Mouse (Mus musculus) hindbrain, embryonic 10.5 days (tissue): ENCODE measurements at regions not wholly inside any gene's neighbourhood (a gene's known extent, or its start where the extent isn't known, plus 50 kb on each side); places are given as distances from the start of the nearest gene placed in this dataset.
"Not testable (repeated sequence)": the region's sequence is repeated elsewhere in the genome, so short reads cannot be mapped to it uniquely, and the experiment has no call there.

ENCODE experiments used
- DNase-seq: peaks from one replicate; pipeline ENCODE4 v3.0.0-alpha.2; 2017; ENCODE audit warnings: low spot score
- H3K27ac ChIP-seq: fragments of 300-500 bp; sonication (generic); 2 replicates; pipeline ENCODE4 v1.5.1; 2016; ENCODE audit warnings: mild to moderate bottlenecking, moderate library complexity
- H3K27me3 ChIP-seq: fragments of 300-500 bp; sonication (generic); 2 replicates; pipeline ENCODE4 v1.6.1; 2016; ENCODE audit warnings: mild to moderate bottlenecking; ENCODE audit not compliant: poor library complexity, insufficient read depth, severe bottlenecking
- H3K36me3 ChIP-seq: fragments of 300-500 bp; sonication (generic); 2 replicates; pipeline ENCODE4 v1.6.1; 2016; ENCODE audit warnings: mild to moderate bottlenecking, moderate library complexity
- H3K4me1 ChIP-seq: fragments of 300-500 bp; sonication (generic); replicated peaks from 2 replicates; pipeline ENCODE4 v1.6.1; 2016; ENCODE audit warnings: mild to moderate bottlenecking
- H3K4me3 ChIP-seq: fragments of 300-500 bp; sonication (generic); 2 replicates; pipeline ENCODE4 v1.5.1; 2016; ENCODE audit warnings: mild to moderate bottlenecking, moderate library complexity
- H3K9me3 ChIP-seq: fragments of 300-500 bp; sonication (generic); 2 replicates; pipeline ENCODE4 v1.6.1; 2016; ENCODE audit warnings: mild to moderate bottlenecking, moderate library complexity
- WGBS: fragments of 180-500 bp; shearing (Covaris S2); methylation state at CpG from one replicate; pipeline ENCODE4 v1.1.7; 2016; 5-methylcytosine and 5-hydroxymethylcytosine counted together

- no peaks in the 10 kb centered on the region for H3K9me3 ChIP-seq
- 92% methylated on average over 8 of the region's 8 CpGs for WGBS
- DNase-seq: no peak
- H3K27me3 ChIP-seq: no peaks in the 10 kb centered on the region
- H3K36me3 ChIP-seq: no peaks in the 10 kb centered on the region
- no peaks in the 10 kb centered on the region for H3K4me1 ChIP-seq
- no peak overlapping the region for H3K4me3 ChIP-seq
- no peak overlapping the region for H3K27ac ChIP-seq
Measured at GRCm38 (mm10) chr17:91466822-91467221, 374.0 kb upstream of the Nrxn1 start.

GRCm38 (mm10) chr17:91451711-91452110 is 358.8 kb upstream of the Nrxn1 start:
- Histone ChIP-seq H3K4me1 (0 out of 2 replicates have a peak, but pooled peaks cover 4% of the 10 kb centered on the region), H3K9me3 (no peaks in the 10 kb centered on the region), H3K4me3 (no peak overlapping the region), H3K27me3 (no peaks in the 10 kb centered on the region), H3K27ac (no peak overlapping the region), H3K36me3 (no peaks in the 10 kb centered on the region)
- DNase-seq: no peak

- not testable (repeated sequence) for H3K4me3 ChIP-seq, H3K27ac ChIP-seq, DNase-seq, H3K9me3 ChIP-seq, H3K27me3 ChIP-seq, H3K36me3 ChIP-seq, H3K4me1 ChIP-seq
- WGBS: 89% methylated on average over 8 of the region's 8 CpGs
Measured at GRCm38 (mm10) chr17:91431780-91432720, 339.2 kb upstream of the Nrxn1 start.

GRCm38 (mm10) chr17:91430351-91430750 is 337.5 kb upstream of the Nrxn1 start:
- no peak overlapping the region for H3K4me3 ChIP-seq
- no peaks in the 10 kb centered on the region for H3K4me1 ChIP-seq
- WGBS: 86% methylated on average over 1 of the region's 1 CpGs
- H3K36me3 ChIP-seq: no peaks in the 10 kb centered on the region
- no peaks in the 10 kb centered on the region for H3K27me3 ChIP-seq
- no peak for DNase-seq
- no peak overlapping the region for H3K27ac ChIP-seq
- H3K9me3 ChIP-seq: no peaks in the 10 kb centered on the region

GRCm38 (mm10) chr17:91425120-91425519 is 332.2 kb upstream of the Nrxn1 start:
- 95% methylated on average over 1 of the region's 1 CpGs for WGBS
- H3K27ac ChIP-seq: no peak overlapping the region
- no peak overlapping the region for H3K4me3 ChIP-seq
- no peaks in the 10 kb centered on the region for H3K36me3 ChIP-seq
- H3K9me3 ChIP-seq: no peaks in the 10 kb centered on the region
- H3K27me3 ChIP-seq: no peaks in the 10 kb centered on the region
- no peak for DNase-seq
- H3K4me1 ChIP-seq: no peaks in the 10 kb centered on the region

GRCm38 (mm10) chr17:91418582-91418981 is 325.7 kb upstream of the Nrxn1 start:
- Histone ChIP-seq H3K9me3 (no peaks in the 10 kb centered on the region), H3K27ac (no peak overlapping the region), H3K4me3 (no peak overlapping the region), H3K4me1 (no peaks in the 10 kb centered on the region), H3K36me3 (no peaks in the 10 kb centered on the region), H3K27me3 (no peaks in the 10 kb centered on the region)
- WGBS: 78% methylated on average over 1 of the region's 1 CpGs
- DNase-seq: no peak

- DNase-seq: no peak
- H3K4me1 ChIP-seq: no peaks in the 10 kb centered on the region
- H3K27ac ChIP-seq: no peak overlapping the region
- no peaks in the 10 kb centered on the region for H3K36me3 ChIP-seq
- 96% methylated on average over 2 of the region's 2 CpGs for WGBS
- no peaks in the 10 kb centered on the region for H3K27me3 ChIP-seq
- no peak overlapping the region for H3K4me3 ChIP-seq
- no peaks in the 10 kb centered on the region for H3K9me3 ChIP-seq
Measured at GRCm38 (mm10) chr17:91390969-91391764, 298.3 kb upstream of the Nrxn1 start.

- H3K27ac ChIP-seq, H3K36me3 ChIP-seq: not testable (repeated sequence)
- WGBS: 76% methylated on average over 9 of the region's 9 CpGs
Measured at GRCm38 (mm10) chr17:91389937-91390623, 297.2 kb upstream of the Nrxn1 start.

GRCm38 (mm10) chr17:91388521-91388920 is 295.6 kb upstream of the Nrxn1 start:
- 87% methylated on average over 3 of the region's 3 CpGs for WGBS
- no peaks in the 10 kb centered on the region for H3K4me1 ChIP-seq
- H3K27me3 ChIP-seq: no peaks in the 10 kb centered on the region
- no peak overlapping the region for H3K27ac ChIP-seq
- no peaks in the 10 kb centered on the region for H3K36me3 ChIP-seq
- H3K4me3 ChIP-seq: no peak overlapping the region
- no peak for DNase-seq
- no peaks in the 10 kb centered on the region for H3K9me3 ChIP-seq

More at GRCm38 (mm10) chr17:91389937-91390623, 297.2 kb upstream of the Nrxn1 start:
- H3K4me1 ChIP-seq, H3K9me3 ChIP-seq, H3K4me3 ChIP-seq, H3K27me3 ChIP-seq, DNase-seq: not testable (repeated sequence)

GRCm38 (mm10) chr17:91388039-91388438 is 295.2 kb upstream of the Nrxn1 start:
- no peaks in the 10 kb centered on the region for H3K36me3 ChIP-seq
- H3K27ac ChIP-seq: no peak overlapping the region
- no peak for DNase-seq
- no peaks in the 10 kb centered on the region for H3K27me3 ChIP-seq
- no peaks in the 10 kb centered on the region for H3K9me3 ChIP-seq
- no peaks in the 10 kb centered on the region for H3K4me1 ChIP-seq
- H3K4me3 ChIP-seq: no peak overlapping the region
- 89% methylated on average over 2 of the region's 2 CpGs for WGBS

- H3K4me3 ChIP-seq: no peak overlapping the region
- no peaks in the 10 kb centered on the region for H3K27me3 ChIP-seq
- H3K9me3 ChIP-seq: no peaks in the 10 kb centered on the region
- H3K4me1 ChIP-seq: no peaks in the 10 kb centered on the region
- WGBS: 78% methylated on average over 2 of the region's 2 CpGs
- H3K27ac ChIP-seq: no peak overlapping the region
- H3K36me3 ChIP-seq: no peaks in the 10 kb centered on the region
- no peak for DNase-seq
Measured at GRCm38 (mm10) chr17:91385949-91386348, 293.1 kb upstream of the Nrxn1 start.

- Histone ChIP-seq H3K4me3 (no peak overlapping the region), H3K36me3 (no peaks in the 10 kb centered on the region), H3K4me1 (no peaks in the 10 kb centered on the region), H3K27ac (no peak overlapping the region), H3K27me3 (no peaks in the 10 kb centered on the region), H3K9me3 (no peaks in the 10 kb centered on the region)
- DNase-seq: no peak
- 94% methylated on average over 2 of the region's 2 CpGs for WGBS
Measured at GRCm38 (mm10) chr17:91368156-91368555, 275.3 kb upstream of the Nrxn1 start.

GRCm38 (mm10) chr17:91361261-91361660 is 268.4 kb upstream of the Nrxn1 start:
- no peak for DNase-seq
- no peaks in the 10 kb centered on the region for H3K27me3 ChIP-seq
- no peaks in the 10 kb centered on the region for H3K36me3 ChIP-seq
- H3K27ac ChIP-seq: no peak overlapping the region
- no peaks in the 10 kb centered on the region for H3K9me3 ChIP-seq
- H3K4me3 ChIP-seq: no peak overlapping the region
- 41% methylated on average over 1 of the region's 1 CpGs for WGBS
- H3K4me1 ChIP-seq: no peaks in the 10 kb centered on the region
